Mouse (Mus musculus) midbrain, embryonic 12.5 days (tissue): ENCODE measurements around the gene Bcar3. TPM values are rescaled to one million over a fixed set of nuclear protein-coding genes. Genes with fewer than 3 reads are reported as not detected.

Source experiments
- ATAC-seq: fragments of 200-750 bp; cut with Nextera tagmentation; 2 replicates; pipeline ENCODE4 v1.8.0; 2017; ENCODE audit warnings: low read depth, moderate TSS enrichment, moderate library complexity; ENCODE audit not compliant: low FRiP score
- H3K27ac ChIP-seq: fragments of 300-500 bp; sonication (generic); replicated peaks from 2 replicates; pipeline ENCODE4 v1.5.1; 2016; ENCODE audit warnings: mild to moderate bottlenecking
- H3K27me3 ChIP-seq: fragments of 300-500 bp; sonication (generic); 2 replicates; pipeline ENCODE4 v1.6.1; 2016; ENCODE audit warnings: mild to moderate bottlenecking
- H3K36me3 ChIP-seq: fragments of 300-500 bp; sonication (generic); 2 replicates; pipeline ENCODE4 v1.6.1; 2016
- H3K4me1 ChIP-seq: fragments of 300-500 bp; sonication (generic); 2 replicates; pipeline ENCODE4 v1.6.1; 2016
- H3K4me2 ChIP-seq: fragments of 300-500 bp; sonication (generic); replicated peaks from 2 replicates; pipeline ENCODE4 v1.6.1; 2016; ENCODE audit warnings: mild to moderate bottlenecking, moderate library complexity
- H3K4me3 ChIP-seq: fragments of 300-500 bp; sonication (generic); 2 replicates; pipeline ENCODE4 v1.5.1; 2016; ENCODE audit warnings: mild to moderate bottlenecking
- H3K9ac ChIP-seq: fragments of 300-500 bp; sonication (generic); replicated peaks from 2 replicates; pipeline ENCODE4 v1.6.1; 2016; ENCODE audit warnings: mild to moderate bottlenecking, moderate library complexity
- H3K9me3 ChIP-seq: fragments of 300-500 bp; sonication (generic); 2 replicates; pipeline ENCODE4 v1.6.1; 2016; ENCODE audit warnings: mild to moderate bottlenecking
- WGBS: fragments of 180-500 bp; shearing (Covaris S2); methylation state at CpG from one replicate; pipeline ENCODE4 v1.1.7; 2016; 5-methylcytosine and 5-hydroxymethylcytosine counted together
- polyA plus RNA-seq: library from polyadenylated mRNA; unstranded; fragments of >200 nt; fragmentation: Nextera tagmentation; extraction: Ambion mirVana; gene quantifications from 2 replicates; pipeline ENCODE4 v1.2.1, GENCODE M21; 2016

Gene Bcar3
- polyA plus RNA-seq, 1 experiment from 2014 or later, result 14.6 TPM

- Histone ChIP-seq H3K27me3 (no peaks in the 10 kb centered on the region), H3K4me2 (no peak overlapping the region), H3K4me1 (peaks cover 17% of the 10 kb centered on the region), H3K36me3 (no peaks in the 10 kb centered on the region), H3K4me3 (no peak overlapping the region), H3K9ac (no peak overlapping the region), H3K27ac (no peak overlapping the region), H3K9me3 (no peaks in the 10 kb centered on the region)
- 72% methylated on average over 4 of the region's 4 CpGs for WGBS
- ATAC-seq, result no peak
These were observed 78.7 kb downstream of the Bcar3 start for GRCm38 (mm10) chr3:122372617-122373016.

- ATAC-seq, result peak; percentile 10; the same call in 1 of the 2 replicates
- Histone ChIP-seq H3K27ac (peak overlapping the region; percentile 5; the same call in 1 of the 2 replicates), H3K4me3 (no peak overlapping the region)
These were observed 82.1 kb downstream of the Bcar3 start for GRCm38 (mm10) chr3:122376011-122376410.

GRCm38 (mm10) chr3:122376412-122376831, 82.5 kb downstream of the Bcar3 start:
- Histone ChIP-seq H3K4me3 (no peak overlapping the region), H3K36me3 (no peaks in the 10 kb centered on the region), H3K9me3 (no peaks in the 10 kb centered on the region), H3K4me2 (no peak overlapping the region), H3K4me1 (peaks cover 17% of the 10 kb centered on the region), H3K27ac (peak overlapping the region; percentile 5), H3K27me3 (no peaks in the 10 kb centered on the region; the same call in 1 of the 2 replicates), H3K9ac (no peak overlapping the region)
- 5% methylated on average over 10 of the region's 10 CpGs for WGBS
- peak; percentile 57 for ATAC-seq

More at GRCm38 (mm10) chr3:122376011-122376410, 82.1 kb downstream of the Bcar3 start:
- H3K4me2 ChIP-seq, result no peak overlapping the region
- H3K27me3 ChIP-seq, result no peaks in the 10 kb centered on the region; the same call in 1 of the 2 replicates
- H3K36me3 ChIP-seq, result no peaks in the 10 kb centered on the region
- H3K4me1 ChIP-seq, result peaks cover 17% of the 10 kb centered on the region
- no peak overlapping the region for H3K9ac ChIP-seq
- H3K9me3 ChIP-seq, result no peaks in the 10 kb centered on the region

- WGBS, result 32% methylated on average over 8 of the region's 8 CpGs
- no peaks in the 10 kb centered on the region for H3K36me3 ChIP-seq
- no peaks in the 10 kb centered on the region for H3K9me3 ChIP-seq
- no peak overlapping the region for H3K9ac ChIP-seq
- 0 out of 2 replicates have a peak, but pooled peaks have one; percentile 53 for ATAC-seq
- H3K27ac ChIP-seq, result peak overlapping the region; percentile 5; the same call in 1 of the 2 replicates
- H3K27me3 ChIP-seq, result no peaks in the 10 kb centered on the region; the same call in 1 of the 2 replicates
- no peak overlapping the region for H3K4me2 ChIP-seq
- no peak overlapping the region for H3K4me3 ChIP-seq
- H3K4me1 ChIP-seq, result peaks cover 17% of the 10 kb centered on the region
These were observed 83.0 kb downstream of the Bcar3 start for GRCm38 (mm10) chr3:122376841-122377464.

- Histone ChIP-seq H3K36me3 (no peaks in the 10 kb centered on the region), H3K9me3 (no peaks in the 10 kb centered on the region), H3K4me1 (peaks cover 17% of the 10 kb centered on the region), H3K4me3 (no peak overlapping the region), H3K27me3 (no peaks in the 10 kb centered on the region; the same call in 1 of the 2 replicates), H3K9ac (no peak overlapping the region), H3K27ac (no peak overlapping the region), H3K4me2 (no peak overlapping the region)
- WGBS, result 82% methylated on average over 6 of the region's 6 CpGs
- ATAC-seq, result no peak
These were observed 84.7 kb downstream of the Bcar3 start for GRCm38 (mm10) chr3:122378634-122379033.

- Histone ChIP-seq H3K9me3 (no peaks in the 10 kb centered on the region), H3K9ac (no peak overlapping the region), H3K4me2 (no peak overlapping the region), H3K4me3 (no peak overlapping the region), H3K27ac (no peak overlapping the region), H3K36me3 (no peaks in the 10 kb centered on the region), H3K27me3 (no peaks in the 10 kb centered on the region; the same call in 1 of the 2 replicates), H3K4me1 (peaks cover 14% of the 10 kb centered on the region)
- 91% methylated on average over 5 of the region's 5 CpGs for WGBS
- no peak for ATAC-seq
These were observed 86.8 kb downstream of the Bcar3 start for GRCm38 (mm10) chr3:122380776-122381175.

GRCm38 (mm10) chr3:122381591-122381990, 87.7 kb downstream of the Bcar3 start:
- no peak overlapping the region for H3K4me3 ChIP-seq
- H3K9ac ChIP-seq, result no peak overlapping the region
- peaks cover 6% of the 10 kb centered on the region for H3K4me1 ChIP-seq
- WGBS, result 90% methylated on average over 3 of the region's 3 CpGs
- H3K27ac ChIP-seq, result no peak overlapping the region
- no peak for ATAC-seq
- no peaks in the 10 kb centered on the region; the same call in 1 of the 2 replicates for H3K27me3 ChIP-seq
- H3K36me3 ChIP-seq, result no peaks in the 10 kb centered on the region
- H3K4me2 ChIP-seq, result no peak overlapping the region
- H3K9me3 ChIP-seq, result no peaks in the 10 kb centered on the region

- Histone ChIP-seq H3K36me3 (no peaks in the 10 kb centered on the region), H3K4me2 (no peak overlapping the region), H3K4me1 (no peaks in the 10 kb centered on the region), H3K27me3 (no peaks in the 10 kb centered on the region), H3K9ac (no peak overlapping the region), H3K27ac (no peak overlapping the region), H3K9me3 (no peaks in the 10 kb centered on the region), H3K4me3 (no peak overlapping the region)
- 86% methylated on average over 5 of the region's 5 CpGs for WGBS
- no peak for ATAC-seq
These were observed 92.5 kb downstream of the Bcar3 start for GRCm38 (mm10) chr3:122386444-122386843.

- 91% methylated on average over 3 of the region's 3 CpGs for WGBS
These were observed 93.8 kb downstream of the Bcar3 start for GRCm38 (mm10) chr3:122387771-122388170.

GRCm38 (mm10) chr3:122389972-122390371, 96.0 kb downstream of the Bcar3 start:
- H3K9ac ChIP-seq, result no peak overlapping the region
- H3K36me3 ChIP-seq, result no peaks in the 10 kb centered on the region
- H3K4me1 ChIP-seq, result no peaks in the 10 kb centered on the region
- no peak overlapping the region for H3K4me3 ChIP-seq
- ATAC-seq, result no peak
- no peak overlapping the region for H3K27ac ChIP-seq
- H3K27me3 ChIP-seq, result no peaks in the 10 kb centered on the region
- no peak overlapping the region for H3K4me2 ChIP-seq
- H3K9me3 ChIP-seq, result no peaks in the 10 kb centered on the region
- 86% methylated on average over 5 of the region's 5 CpGs for WGBS

More at GRCm38 (mm10) chr3:122387771-122388170, 93.8 kb downstream of the Bcar3 start:
- Histone ChIP-seq H3K4me2 (no peak overlapping the region), H3K4me1 (no peaks in the 10 kb centered on the region), H3K36me3 (no peaks in the 10 kb centered on the region), H3K27me3 (no peaks in the 10 kb centered on the region), H3K9ac (no peak overlapping the region), H3K4me3 (no peak overlapping the region), H3K27ac (no peak overlapping the region), H3K9me3 (no peaks in the 10 kb centered on the region)
- ATAC-seq, result no peak

GRCm38 (mm10) chr3:122391098-122391497, 97.2 kb downstream of the Bcar3 start:
- Histone ChIP-seq H3K27ac (no peak overlapping the region), H3K9ac (no peak overlapping the region), H3K4me1 (no peaks in the 10 kb centered on the region), H3K9me3 (no peaks in the 10 kb centered on the region), H3K27me3 (no peaks in the 10 kb centered on the region), H3K4me2 (no peak overlapping the region), H3K36me3 (no peaks in the 10 kb centered on the region), H3K4me3 (no peak overlapping the region)
- ATAC-seq, result no peak
- 96% methylated on average over 2 of the region's 2 CpGs for WGBS

- no peak overlapping the region for H3K4me2 ChIP-seq
- H3K9ac ChIP-seq, result no peak overlapping the region
- 70% methylated on average over 12 of the region's 12 CpGs for WGBS
- H3K9me3 ChIP-seq, result no peaks in the 10 kb centered on the region
- no peaks in the 10 kb centered on the region for H3K27me3 ChIP-seq
- H3K4me1 ChIP-seq, result no peaks in the 10 kb centered on the region
- ATAC-seq, result no peak
- no peak overlapping the region for H3K27ac ChIP-seq
- no peak overlapping the region for H3K4me3 ChIP-seq
- H3K36me3 ChIP-seq, result no peaks in the 10 kb centered on the region
These were observed 97.9 kb downstream of the Bcar3 start for GRCm38 (mm10) chr3:122391816-122392215.
